Mouse (Mus musculus): Measurements from ENCODE around the gene Siah3. TPM values are rescaled to one million over a fixed set of nuclear protein-coding genes. Genes with fewer than 3 reads are reported as not detected.
A peak's percentile ranks its signal among the peaks of the same experiment; 100 is the strongest.

Gene Siah3
- total RNA-seq, 2 experiments from 2014 or later, result not detected

- no peak for DNase-seq
- intact Hi-C loops (cut with DNase I), result no loop called here
Measured at GRCm38 (mm10) chr14:75461770-75462169, 6.0 kb downstream of the Siah3 start.

DNA sequence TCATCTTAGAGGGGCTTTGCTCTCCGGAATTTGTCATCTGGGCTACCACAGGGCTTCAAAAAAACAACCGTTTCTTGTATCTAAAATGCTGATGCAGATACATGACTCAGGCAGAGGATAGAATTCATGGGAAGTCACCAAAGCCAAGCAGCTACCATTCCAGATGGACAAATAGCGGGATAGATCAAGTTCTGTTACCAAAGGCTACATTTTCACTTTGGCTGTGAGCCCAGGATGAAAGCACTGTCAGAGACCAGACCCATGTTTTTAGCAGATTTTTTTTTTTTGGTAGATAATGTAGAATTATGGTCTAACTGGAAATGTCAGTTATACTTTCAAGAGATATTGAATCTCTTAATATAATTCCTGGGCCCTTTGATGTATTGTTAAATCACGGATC lies 7.4 kb downstream of the Siah3 start:
- intact Hi-C loops (cut with DNase I), result no loop called here

DNA sequence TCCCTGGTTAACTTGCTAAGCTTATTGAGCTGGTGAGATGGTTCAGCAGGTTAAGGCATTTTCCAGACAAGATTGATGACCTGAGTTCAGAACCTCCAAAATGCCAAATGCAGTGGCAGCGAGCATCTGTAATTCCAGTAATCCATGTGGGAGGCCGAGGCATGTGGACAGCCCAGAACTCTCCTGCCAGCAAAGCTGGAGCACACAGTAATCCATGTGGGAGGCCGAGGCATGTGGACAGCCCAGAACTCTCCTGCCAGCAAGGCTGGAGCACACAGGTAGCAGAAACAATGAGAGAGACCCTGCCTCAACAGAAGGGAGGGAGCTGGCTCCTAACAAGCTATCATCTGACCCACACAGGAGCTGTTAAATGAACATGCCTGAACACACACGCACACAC lies 13.2 kb downstream of the Siah3 start:
- no peak for DNase-seq
- intact Hi-C loops (cut with DNase I), result no loop called here

More for the DNA sequence above, 7.4 kb downstream of the Siah3 start:
- DNase-seq, result no peak

- DNase-seq, result peak; percentile 8 to 13
- intact Hi-C loops (cut with DNase I), result no loop called here
Measured at GRCm38 (mm10) chr14:75473061-75473930, 17.5 kb downstream of the Siah3 start.

DNA sequence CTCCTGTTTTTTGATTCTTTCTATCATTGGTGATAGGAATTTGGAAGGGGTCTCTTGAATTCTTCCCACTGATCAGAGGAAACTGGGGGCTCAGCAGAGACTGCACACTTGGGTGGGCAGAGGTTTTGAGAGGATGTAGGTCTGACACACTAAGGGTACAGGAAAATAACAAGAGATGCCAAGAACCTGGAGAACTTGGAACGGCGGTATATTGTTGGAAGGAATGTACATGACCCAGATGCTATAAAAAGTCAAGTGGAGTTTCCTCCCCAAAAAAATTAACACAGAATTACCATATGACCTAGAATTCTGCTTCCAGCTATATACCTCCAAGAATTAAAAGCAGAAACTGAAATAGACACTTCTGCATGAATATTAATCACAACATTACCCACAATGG lies 20.1 kb downstream of the Siah3 start:
- no peak for DNase-seq
- intact Hi-C loops (cut with DNase I), result no loop called here

DNA sequence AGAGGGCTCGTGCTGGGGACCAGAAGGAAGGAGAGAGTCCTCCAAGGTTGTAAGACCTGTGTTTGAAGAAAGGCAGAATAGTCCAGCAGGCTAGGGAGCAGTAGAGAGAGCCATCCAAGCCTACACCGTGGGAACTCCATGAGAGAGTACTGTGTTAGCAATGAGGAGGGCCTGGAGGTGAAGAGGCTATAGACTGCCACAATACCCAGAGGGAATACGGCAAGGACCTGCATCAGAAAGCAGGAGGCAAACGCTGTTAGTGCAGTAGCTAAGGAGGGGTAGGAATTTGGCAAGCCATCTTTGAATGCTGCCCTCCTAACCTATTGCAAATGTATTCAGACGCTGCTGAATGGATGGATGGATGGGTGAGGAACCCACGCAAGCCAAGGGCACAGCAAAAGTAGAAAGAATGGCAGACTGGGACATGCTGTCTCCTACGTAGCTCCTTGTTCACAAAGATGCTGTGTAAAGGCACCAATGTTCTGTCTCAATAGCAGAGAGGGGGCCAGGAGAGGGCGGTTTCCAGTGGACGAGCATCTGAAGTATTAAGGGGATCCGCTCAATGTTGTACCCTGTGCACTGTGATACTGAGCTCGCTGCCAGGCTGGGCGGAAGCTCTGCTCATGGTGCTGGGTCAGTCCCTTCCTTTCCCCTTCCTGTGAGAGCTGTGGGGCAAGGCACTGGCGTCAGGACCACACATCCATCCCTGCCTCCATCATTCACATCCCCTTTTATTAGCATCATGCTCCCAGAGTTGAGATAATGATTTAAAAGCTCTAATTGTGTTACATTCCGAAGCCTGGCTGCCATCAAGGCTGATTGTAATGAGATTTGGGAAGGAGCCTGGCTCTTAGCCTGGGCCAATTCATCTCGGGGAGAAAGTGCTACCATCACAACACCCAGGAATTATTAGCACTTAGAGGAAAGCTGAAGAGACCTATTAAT lies 26.7 kb downstream of the Siah3 start:
- intact Hi-C loops (cut with DNase I), result no loop called here
- DNase-seq, result no peak

GRCm38 (mm10) chr14:75483176-75483546 lies 27.4 kb downstream of the Siah3 start:
- intact Hi-C loops (cut with DNase I), result no loop called here
- DNase-seq, result no peak

- intact Hi-C loops (cut with DNase I), result no loop called here
- no peak for DNase-seq
Measured at GRCm38 (mm10) chr14:75487932-75488331, 32.1 kb downstream of the Siah3 start.

- intact Hi-C loops (cut with DNase I), result no loop called here
- DNase-seq, result no peak
Measured at GRCm38 (mm10) chr14:75493555-75494194, 37.9 kb downstream of the Siah3 start.

DNA sequence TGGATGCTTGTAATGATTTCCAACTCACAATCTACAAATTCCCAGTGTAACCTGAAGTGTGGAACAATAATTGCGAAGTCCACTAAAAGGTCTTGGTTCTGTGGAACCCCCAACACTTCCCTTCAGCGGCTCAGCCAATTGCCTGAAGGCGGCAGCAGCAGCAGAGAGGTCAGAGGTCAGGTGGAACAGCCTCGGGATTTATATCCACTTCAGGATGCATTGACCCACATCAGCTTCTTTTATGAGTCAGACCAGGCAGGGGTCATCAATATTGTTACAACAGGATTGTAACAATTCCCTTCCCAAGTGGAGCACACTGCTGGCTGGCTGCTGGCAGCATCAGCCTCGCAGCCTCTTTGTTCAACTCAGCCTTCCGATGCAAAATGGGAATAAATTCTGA lies 39.1 kb downstream of the Siah3 start:
- DNase-seq, result no peak
- intact Hi-C loops (cut with DNase I), result no loop called here

DNA sequence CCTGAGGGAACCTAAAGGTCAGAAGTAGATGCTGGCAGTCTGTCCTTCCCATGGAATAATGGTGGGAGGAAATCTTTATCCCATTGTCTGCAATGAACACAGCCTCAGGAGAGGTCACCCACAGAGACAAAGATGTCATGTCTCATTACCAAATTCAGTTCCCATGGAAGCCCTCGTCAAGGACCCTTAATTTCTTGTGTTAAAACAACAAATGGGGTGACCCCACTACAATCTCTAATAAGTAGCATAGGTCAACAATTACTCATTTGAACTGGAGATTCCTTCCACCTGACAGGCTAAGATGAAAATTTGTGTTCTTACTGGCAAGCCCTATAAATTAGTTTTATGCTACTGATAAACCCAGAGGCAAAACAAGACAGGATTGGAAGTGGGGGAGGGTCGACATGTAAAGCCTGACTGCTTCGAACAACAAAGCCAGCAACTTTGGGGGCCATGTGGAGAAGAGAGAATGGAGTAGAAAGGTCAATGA lies 45.8 kb downstream of the Siah3 start:
- DNase-seq, result no peak
- intact Hi-C loops (cut with DNase I), result no loop called here

GRCm38 (mm10) chr14:75502446-75502845 lies 46.7 kb downstream of the Siah3 start:
- intact Hi-C loops (cut with DNase I), result no loop called here
- DNase-seq, result peak; percentile 36 to 41

- intact Hi-C loops (cut with DNase I), result no loop called here
- no peak for DNase-seq
Measured at GRCm38 (mm10) chr14:75504255-75504654, 48.5 kb downstream of the Siah3 start.

- no peak for DNase-seq
- intact Hi-C loops (cut with DNase I), result no loop called here
Measured at GRCm38 (mm10) chr14:75505126-75505840, 49.5 kb downstream of the Siah3 start.

DNA sequence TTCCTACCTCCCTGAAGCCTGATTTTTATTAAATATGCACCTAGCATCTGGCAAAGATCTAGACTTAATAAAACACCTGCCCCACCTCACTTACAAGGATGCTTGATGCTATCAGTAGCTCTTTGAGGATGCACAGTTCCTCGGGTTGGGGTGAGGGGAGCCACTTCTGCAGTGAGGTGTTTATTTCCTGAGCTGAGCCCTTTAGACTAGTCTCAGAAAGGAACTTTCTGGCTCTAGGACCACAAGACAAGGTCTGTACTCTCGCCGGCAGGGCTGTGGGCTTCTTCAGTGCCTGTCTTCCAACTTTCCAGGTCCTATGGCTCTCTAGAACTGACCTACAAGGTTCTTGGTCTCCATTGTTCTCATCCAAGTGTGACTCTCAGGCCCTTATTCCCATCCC lies 50.5 kb downstream of the Siah3 start:
- DNase-seq, result no peak
- intact Hi-C loops (cut with DNase I), result no loop called here

- intact Hi-C loops (cut with DNase I), result no loop called here
- no peak for DNase-seq
Measured at GRCm38 (mm10) chr14:75510125-75510524, 54.3 kb downstream of the Siah3 start.

- DNase-seq, result no peak
- intact Hi-C loops (cut with DNase I), result no loop called here
Measured at GRCm38 (mm10) chr14:75512946-75513345, 57.2 kb downstream of the Siah3 start.

DNA sequence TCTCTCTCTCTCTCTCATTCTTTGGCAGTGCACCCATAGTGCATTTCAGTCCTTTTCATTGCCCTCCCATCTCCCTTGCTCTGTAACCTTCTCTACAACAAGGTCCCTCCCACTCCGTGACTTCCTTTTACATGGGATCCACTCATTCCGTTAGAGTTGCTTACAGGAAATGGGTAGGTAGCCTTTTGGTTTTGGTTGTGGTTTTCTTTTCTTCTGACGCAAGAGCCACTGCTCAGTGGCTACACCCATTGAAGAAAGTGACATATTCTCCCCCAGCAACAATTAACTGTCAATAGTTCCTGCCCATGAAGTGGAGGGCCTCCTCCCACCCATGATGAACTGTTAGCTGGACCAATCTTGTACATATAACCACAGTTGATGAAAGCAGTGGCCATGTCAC lies 60.4 kb downstream of the Siah3 start:
- intact Hi-C loops (cut with DNase I), result no loop called here
- DNase-seq, result no peak

DNA sequence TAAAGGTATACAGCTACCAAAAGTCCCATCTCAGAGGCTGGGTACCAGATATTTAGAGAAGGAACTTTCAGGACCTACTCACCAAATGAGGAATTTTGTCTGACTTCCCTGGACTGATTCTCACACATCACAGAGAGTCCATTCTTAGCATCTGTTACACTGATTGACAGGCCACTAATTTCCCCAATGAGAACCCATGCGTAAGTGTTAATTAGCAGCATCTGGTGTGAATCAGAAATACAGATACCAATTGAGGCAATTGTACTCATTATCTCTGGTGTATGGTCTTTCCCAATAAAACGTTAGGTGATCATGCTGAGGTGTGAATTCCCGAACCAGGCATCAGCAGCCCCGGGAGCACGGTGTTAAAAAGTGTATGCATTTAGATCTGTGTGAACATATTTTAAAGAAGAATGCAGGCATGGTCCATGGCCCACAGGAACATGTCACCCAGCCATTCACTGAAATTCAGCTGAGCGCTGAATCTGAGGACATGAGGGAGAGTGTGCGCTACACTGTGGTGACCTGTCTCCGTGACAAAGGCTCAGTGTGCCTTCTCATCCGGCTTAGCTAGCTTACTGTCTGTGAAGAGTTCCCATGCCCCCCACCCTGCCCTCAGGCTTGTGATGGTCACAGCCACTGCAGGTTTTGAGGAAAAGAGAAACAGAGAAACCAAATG lies 61.3 kb downstream of the Siah3 start:
- no peak for DNase-seq
- intact Hi-C loops (cut with DNase I), result no loop called here

Measured in heart, postnatal 36 days (tissue).